Mouse (Mus musculus) adipocyte (in vitro differentiated cells): Measurements from ENCODE around the gene Elovl3.
"Not testable (repeated sequence)": the region's sequence is repeated elsewhere in the genome, so short reads cannot be mapped to it uniquely, and the experiment has no call there.

Experiments used
- DNase-seq: peaks from one replicate; pipeline ENCODE4 v3.0.0-alpha.2; 2016; ENCODE audit warnings: low spot score

The Elovl3 gene

GRCm38 (mm10) chr19:46135789-46136638, 4.3 kb downstream of the Elovl3 start:
- DNase-seq: no peak

DNA sequence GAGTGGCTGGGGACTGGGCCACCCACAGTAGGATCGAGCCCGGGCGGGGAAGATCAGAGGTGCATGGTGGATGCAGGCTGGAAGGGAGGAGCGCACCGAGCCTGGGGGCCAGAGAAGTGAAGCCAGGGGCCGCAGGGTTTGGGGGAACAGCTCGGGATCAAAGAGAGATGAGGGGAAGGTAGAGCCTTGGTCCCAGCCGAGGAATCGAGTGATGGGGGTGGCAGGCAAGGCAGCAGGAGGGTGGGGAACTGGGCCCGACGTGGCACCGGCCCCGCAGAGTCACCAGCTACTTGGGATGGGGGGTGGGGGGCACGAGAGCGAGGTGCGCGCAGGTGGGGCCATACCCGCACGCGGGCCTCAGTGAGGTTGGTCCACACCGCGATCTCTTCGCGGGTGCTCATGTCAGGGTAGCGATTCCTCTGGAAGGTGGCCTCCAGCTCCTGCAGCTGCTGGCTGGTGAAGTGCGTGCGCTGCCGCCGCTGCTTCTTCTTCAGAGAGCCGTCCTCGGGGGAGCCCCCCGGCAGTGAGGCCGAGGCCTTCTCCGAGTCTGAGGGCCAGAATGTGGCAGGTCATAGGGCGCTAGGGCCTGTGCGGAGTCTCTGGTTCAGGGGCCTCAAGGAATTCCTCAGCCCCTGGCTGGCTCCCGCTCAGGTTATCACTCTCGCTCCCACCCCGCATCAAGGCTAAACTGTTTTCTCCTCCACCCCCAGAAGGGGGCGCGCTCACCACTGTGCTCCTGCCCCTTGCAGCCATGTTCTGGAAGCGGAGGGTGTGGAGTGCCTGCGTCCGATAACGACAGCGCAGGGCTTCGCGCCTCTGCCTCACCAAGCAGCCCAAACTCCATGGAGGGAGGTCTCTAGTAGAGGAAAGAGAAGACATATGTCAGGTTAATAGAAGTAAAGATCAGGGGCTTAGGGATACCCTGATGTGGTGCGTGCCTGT, 5.2 kb downstream of the Elovl3 start:
- no peak for DNase-seq

- DNase-seq: no peak
Measured at GRCm38 (mm10) chr19:46140324-46140723, 8.6 kb downstream of the Elovl3 start.

- DNase-seq: no peak
Measured at GRCm38 (mm10) chr19:46141091-46141490, 9.4 kb downstream of the Elovl3 start.

DNA sequence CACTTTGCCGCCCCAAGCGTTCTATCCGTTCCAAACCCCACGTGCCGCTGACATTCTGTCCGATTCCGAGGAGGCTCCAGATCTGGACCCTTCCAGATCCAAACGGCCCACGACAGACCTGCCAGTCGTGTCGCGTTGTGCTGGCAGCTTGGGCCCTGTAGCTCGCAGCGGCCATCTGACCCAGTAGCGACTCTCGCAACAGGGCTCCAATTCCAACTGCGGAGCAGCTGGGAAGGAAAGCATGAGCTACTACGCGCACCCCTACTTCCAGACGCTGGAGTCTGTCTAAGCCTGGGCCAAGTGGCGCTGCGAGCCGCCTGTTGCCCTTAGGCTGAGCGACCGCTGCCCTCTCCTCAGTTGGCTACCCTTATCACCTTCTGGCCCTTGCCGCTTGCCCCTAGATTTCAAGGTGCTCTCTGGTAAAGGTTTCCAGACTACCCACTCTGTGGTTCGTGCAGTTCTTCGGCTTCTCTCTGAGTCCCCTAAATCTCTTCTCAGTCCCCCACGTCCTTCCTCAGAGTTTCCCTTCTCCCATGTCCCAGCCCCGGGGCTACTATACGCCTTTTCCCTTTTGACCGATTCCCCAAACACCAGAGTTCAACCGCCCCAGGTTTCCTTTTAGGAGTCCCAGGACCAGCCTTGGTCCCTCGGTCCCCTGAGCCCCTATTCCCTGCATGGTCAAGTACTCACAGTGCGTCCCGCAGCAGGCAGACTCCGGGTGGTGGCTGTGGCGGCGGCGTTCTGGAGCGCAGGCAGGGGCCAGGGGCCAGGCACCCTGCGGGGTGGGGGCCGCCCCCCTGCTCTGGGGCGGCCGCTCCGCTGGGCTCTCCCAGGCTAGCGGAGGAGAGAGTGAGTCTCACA, 16.0 kb downstream of the Elovl3 start, which contains the start of gene Pitx3:
TSS of gene Pitx3 (minus strand) at position 816 of the 861 bp plus-strand sequence.
- DNase-seq: no peak

DNA sequence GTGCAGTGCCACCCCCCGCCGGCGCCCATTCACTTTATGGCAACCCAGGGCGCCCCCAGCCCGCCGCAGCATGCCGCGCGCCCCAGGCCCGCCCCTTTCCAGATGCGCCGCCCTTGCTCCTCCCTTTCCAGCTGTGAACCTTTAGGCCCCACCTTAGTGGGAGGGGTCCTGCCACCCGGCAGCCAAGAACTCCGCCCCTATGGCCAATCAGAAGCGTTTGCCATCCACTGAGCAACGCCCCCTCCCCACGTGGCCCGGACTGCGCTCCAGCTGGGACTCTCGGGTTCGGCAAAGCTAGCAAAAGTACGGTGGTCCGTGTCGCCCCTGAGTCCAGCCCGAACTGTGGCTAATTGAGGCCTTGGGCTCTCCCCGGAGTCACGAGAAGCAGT, 16.7 kb downstream of the Elovl3 start:
- DNase-seq: peak; percentile 43

GRCm38 (mm10) chr19:46149091-46149490, 17.4 kb downstream of the Elovl3 start:
- DNase-seq: no peak

DNA sequence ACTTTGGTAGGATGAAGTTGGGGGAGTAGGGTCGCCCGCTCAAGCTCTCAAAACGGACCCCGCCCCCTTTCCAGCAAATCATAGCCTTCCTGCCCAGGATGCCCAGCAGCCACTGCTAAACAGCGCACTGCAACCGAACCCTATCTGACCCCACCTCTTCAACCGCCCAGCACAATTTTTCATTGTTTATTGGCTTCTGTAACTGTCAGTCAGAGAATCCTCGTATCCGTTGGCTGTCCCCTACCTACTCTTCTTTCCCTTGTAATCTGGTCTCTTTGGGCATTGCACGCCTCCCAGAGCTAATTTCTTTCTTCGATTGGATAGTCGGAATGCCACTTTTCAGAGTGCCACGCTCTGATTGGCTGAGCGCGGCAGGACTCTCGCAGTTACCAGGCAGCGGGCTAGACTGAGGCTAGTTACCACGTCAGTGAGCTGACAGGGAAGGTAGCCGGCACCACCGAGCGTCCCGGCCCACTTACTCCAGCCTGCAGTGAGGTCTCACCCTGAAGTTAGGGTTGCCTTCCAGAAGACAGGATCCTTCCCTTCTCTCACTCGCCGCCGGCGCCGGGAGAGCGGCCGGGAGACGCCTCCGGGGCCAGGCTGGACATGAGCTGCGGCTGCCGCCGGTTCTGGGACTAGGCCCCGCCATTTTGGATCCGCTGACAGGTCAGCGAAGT, 20.6 kb downstream of the Elovl3 start, which contains the start of gene Gbf1:
TSS of gene Gbf1 (plus strand) at position 383 of the 677 bp plus-strand sequence.
- DNase-seq: peak; percentile 100

DNA sequence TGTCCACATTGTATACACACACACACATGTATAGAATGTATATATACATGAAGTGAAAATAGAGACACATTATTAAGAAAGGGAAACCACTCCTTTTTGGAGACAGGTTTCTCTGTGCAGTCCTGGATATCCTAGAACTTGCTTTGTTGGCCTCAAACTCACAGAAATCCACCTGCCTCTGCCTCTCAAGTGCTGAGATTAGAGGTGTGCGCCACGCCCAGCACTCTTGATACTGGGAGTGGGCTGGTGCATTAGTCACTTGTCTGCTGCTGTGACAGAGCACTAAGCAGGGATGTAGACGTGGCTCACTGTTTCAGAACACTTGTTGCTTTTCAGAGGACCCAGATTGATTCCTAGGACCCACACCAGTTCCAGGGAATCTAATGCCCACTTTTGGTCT, 34.3 kb downstream of the Elovl3 start:
- DNase-seq: no peak

DNA sequence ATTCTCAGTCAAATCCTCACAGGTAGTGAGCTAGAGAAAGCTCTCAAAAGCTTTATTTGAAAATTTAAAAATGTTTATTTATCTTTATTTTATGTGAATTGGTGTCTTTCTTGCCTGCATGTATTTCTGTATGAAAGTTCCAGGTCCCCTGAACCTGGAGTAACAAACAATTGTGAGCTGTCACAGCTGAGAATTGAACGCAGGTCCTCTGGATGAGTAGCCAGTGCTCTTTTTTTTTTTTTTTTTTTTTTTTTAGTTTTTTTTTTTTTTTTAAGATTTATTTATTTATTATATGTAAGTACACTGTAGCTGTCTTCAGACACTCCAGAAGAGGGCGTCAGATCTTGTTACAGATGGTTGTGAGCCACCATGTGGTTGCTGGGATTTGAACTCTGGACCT, 35.5 kb downstream of the Elovl3 start:
- not testable (repeated sequence) for DNase-seq

DNA sequence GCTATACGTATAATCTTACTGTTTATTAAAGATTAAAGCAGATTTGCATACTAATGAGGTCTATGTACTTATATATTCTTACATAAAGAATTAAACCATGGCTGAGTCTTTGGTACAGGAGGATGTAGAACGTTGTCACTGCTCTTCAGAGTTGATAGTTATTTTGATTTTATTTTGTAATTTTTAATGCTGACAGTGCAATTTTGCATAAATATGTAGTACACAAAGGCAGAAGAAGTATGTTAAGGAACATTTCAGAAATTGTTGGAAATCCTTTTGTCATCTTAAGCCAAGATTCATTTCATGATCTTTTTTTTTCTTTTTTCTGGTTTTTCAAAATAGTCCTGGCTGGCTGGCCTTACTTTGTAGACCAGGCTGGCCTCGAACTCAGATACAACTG, 37.7 kb downstream of the Elovl3 start:
- DNase-seq: no peak

GRCm38 (mm10) chr19:46169913-46170312, 38.2 kb downstream of the Elovl3 start:
- no peak for DNase-seq

- no peak for DNase-seq
Measured at GRCm38 (mm10) chr19:46172541-46172940, 40.8 kb downstream of the Elovl3 start.

- no peak for DNase-seq
Measured at GRCm38 (mm10) chr19:46175173-46175572, 43.5 kb downstream of the Elovl3 start.

GRCm38 (mm10) chr19:46177046-46177445, 45.3 kb downstream of the Elovl3 start:
- no peak for DNase-seq

- DNase-seq: no peak
Measured at GRCm38 (mm10) chr19:46180274-46180673, 48.6 kb downstream of the Elovl3 start.

DNA sequence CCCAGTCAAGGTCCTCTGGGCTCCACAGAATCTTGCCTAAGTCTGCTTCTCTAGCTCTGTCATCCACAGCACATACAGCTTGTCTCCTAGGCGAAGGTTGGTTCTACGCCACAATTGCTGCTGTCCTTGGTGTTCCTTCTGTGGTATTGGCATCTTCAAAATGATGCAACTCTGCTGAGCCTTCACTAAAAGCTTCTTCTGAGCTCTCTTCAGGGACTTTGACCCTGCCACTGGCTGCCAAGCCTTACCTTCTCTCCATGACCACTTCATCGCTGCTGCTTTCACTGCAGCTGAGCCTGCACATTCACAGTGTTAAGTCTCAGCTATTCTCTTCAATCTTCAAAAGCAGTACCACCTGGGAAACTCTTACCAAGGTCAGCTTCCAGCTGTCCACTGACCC, 50.5 kb downstream of the Elovl3 start:
- DNase-seq: no peak
